Comparison of ENCODE assay signal across 21 mouse cellular contexts in the genomic region with DNA sequence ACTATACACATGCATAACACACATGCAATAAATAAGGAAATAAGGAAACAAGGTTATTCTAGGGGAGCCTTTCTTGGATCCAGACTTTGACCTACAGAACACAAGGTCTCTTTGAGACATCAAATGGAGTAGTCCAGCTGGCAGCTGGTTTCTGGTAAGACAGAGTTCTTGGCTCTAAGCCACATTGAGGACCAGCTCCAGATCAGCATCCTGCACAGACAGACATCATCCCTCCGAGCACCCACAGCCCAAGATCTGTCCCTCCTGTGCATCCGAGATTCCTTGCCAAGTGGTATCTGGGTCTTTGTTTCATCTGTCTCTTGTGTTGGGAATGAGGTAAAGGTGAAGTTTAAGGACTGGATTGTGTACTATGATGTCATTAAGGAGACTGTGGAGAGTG. TPM values are rescaled to one million over a fixed set of nuclear protein-coding genes. Genes with fewer than 3 reads are reported as not detected.
DNase-seq lines count a peak whose midpoint lies in the region; ATAC-seq and TF ChIP-seq lines count a peak whose summit lies in the region.
"Had no signal": no experiment of that assay in that cellular context is flagged by ENCODE, and none has a peak within 500 bp of the region (broad histone marks: within the 10 kb centered on the region; RNA-seq: fewer than 3 reads in every experiment).

No protein-coding gene starts in this region.

- peaks cover 4% of the 10 kb centered on the region; the same call in 1 of the 2 replicates for H3K4me1 ChIP-seq in hindbrain, postnatal 0 days (ENCODE audit: insufficient read depth, low read length)
- peaks cover 43% of the 10 kb centered on the region for H3K4me1 ChIP-seq in hindbrain, embryonic 10.5 days (replicated peaks)

- intact Hi-C loops in left cerebral cortex, postnatal 4 days (cut with DNase I): no loop called here

- 49% methylated on average over 2 of the region's 2 CpGs for WGBS in hindbrain, postnatal 0 days
- 90% methylated on average over 2 of the region's 2 CpGs for WGBS in hindbrain, embryonic 10.5 days

- H3K4me2 ChIP-seq in hindbrain, postnatal 0 days (ENCODE audit: low read depth, low read length): no peak overlapping the region
- H3K4me2 ChIP-seq: embryonic facial prominence, embryonic 12.5 days; forebrain, embryonic 13.5 days; forebrain, embryonic 15.5 days had no signal

- H3K27ac ChIP-seq in hindbrain, postnatal 0 days: no peak overlapping the region
- H3K27ac ChIP-seq in hindbrain, embryonic 10.5 days: no peak overlapping the region
- H3K27ac ChIP-seq: embryonic facial prominence, embryonic 10.5 days; embryonic facial prominence, embryonic 12.5 days; forebrain, embryonic 13.5 days; forebrain, embryonic 15.5 days had no signal

- H3K9ac ChIP-seq in hindbrain, postnatal 0 days (replicated peaks; ENCODE audit: low read length): no peak overlapping the region
- H3K9ac ChIP-seq: embryonic facial prominence, embryonic 12.5 days; forebrain, embryonic 13.5 days; forebrain, embryonic 15.5 days; forebrain, postnatal 0 days had no signal

- no peak for ATAC-seq in hindbrain, postnatal 0 days
- ATAC-seq: activated CD4-positive, CD25-positive, alpha-beta regulatory T cell, adult 4 months; forebrain, embryonic 13.5 days; forebrain, embryonic 15.5 days; forebrain, postnatal 0 days; Patski had no signal

- TF ChIP-seq CTCF in hindbrain, postnatal 0 days (IDR thresholded peaks at IDR 0.05; ENCODE audit: low read depth): no peak

- no peak overlapping the region for H3K4me3 ChIP-seq in hindbrain, postnatal 0 days (ENCODE audit: low read length)
- no peak overlapping the region for H3K4me3 ChIP-seq in hindbrain, embryonic 10.5 days
- H3K4me3 ChIP-seq: embryonic facial prominence, embryonic 10.5 days; embryonic facial prominence, embryonic 12.5 days; forebrain, embryonic 13.5 days; forebrain, embryonic 15.5 days had no signal

- DNase-seq in hindbrain, postnatal 0 days (ENCODE audit: low spot score): peak; percentile 22
- DNase-seq in hindbrain, embryonic 10.5 days (ENCODE audit: low spot score): no peak
- DNase-seq in left cerebral cortex, postnatal 4 days: peak; percentile 37
- DNase-seq in left cerebral cortex, adult 8-10 months (ENCODE audit: low spot score in 2 of 2): no peak
- DNase-seq in layer of hippocampus, postnatal 36 days: no peak
- DNase-seq: adrenal gland, adult 8-10 months; adrenal gland, postnatal 14 days; adrenal gland, postnatal 36 days; cerebellum, adult 18-20 months; cerebellum, adult 8-10 months; cerebellum, adult 9-11 months; cerebellum, postnatal 25 days; forebrain, postnatal 0 days had no signal

- no peaks in the 10 kb centered on the region for H3K36me3 ChIP-seq in hindbrain, postnatal 0 days (ENCODE audit: insufficient read depth, low read length)
- H3K36me3 ChIP-seq in hindbrain, embryonic 10.5 days: no peaks in the 10 kb centered on the region
- H3K36me3 ChIP-seq: embryonic facial prominence, embryonic 10.5 days; embryonic facial prominence, embryonic 12.5 days; forebrain, embryonic 15.5 days had no signal

- no peaks in the 10 kb centered on the region; the same call in 1 of the 2 replicates for H3K27me3 ChIP-seq in hindbrain, postnatal 0 days (ENCODE audit: insufficient read depth, low read length)
- peaks cover 14% of the 10 kb centered on the region for H3K27me3 ChIP-seq in hindbrain, embryonic 10.5 days (ENCODE audit: insufficient read depth, poor library complexity, severe bottlenecking)
- H3K27me3 ChIP-seq: forebrain, embryonic 13.5 days; forebrain, embryonic 15.5 days had no signal

- H3K9me3 ChIP-seq in hindbrain, postnatal 0 days (ENCODE audit: low read length): no peaks in the 10 kb centered on the region
- H3K9me3 ChIP-seq in hindbrain, embryonic 10.5 days: no peaks in the 10 kb centered on the region
- H3K9me3 ChIP-seq: embryonic facial prominence, embryonic 10.5 days; embryonic facial prominence, embryonic 12.5 days; forebrain, embryonic 13.5 days; forebrain, embryonic 15.5 days had no signal

RNA-seq across cellular contexts. Expression of gene Chrnb4, which starts 3.6 kb away (rescaled TPM):
- 2.6 and 3.1 TPM in 2 replicates for total RNA-seq in hindbrain, postnatal 0 days (2014; rRNA removed)
- polyA plus RNA-seq in hindbrain, postnatal 0 days (2015; fragmentation: Nextera tagmentation; extraction: Ambion mirVana): 2.2 and 2.4 TPM in 2 replicates
- 3.2 and 4.4 TPM in 2 replicates for polyA plus RNA-seq in hindbrain, embryonic 10.5 days (2016; fragmentation: Nextera tagmentation; extraction: Ambion mirVana)
- under 1 TPM in 1 of 2 experiments, not detected in 1; 0.08 TPM for total RNA-seq in left cerebral cortex, postnatal 4 days (2021)
- under 1 TPM; 0.14 to 0.44 (median 0.19) TPM for total RNA-seq in left cerebral cortex, adult 8-10 months (2022)
- total RNA-seq in layer of hippocampus, postnatal 36 days (2021): under 1 TPM in 1 of 2 experiments, not detected in 1; 0.10 TPM
- total RNA-seq: MEL had no signal
- polyA plus RNA-seq: activated CD4-positive, CD25-positive, alpha-beta regulatory T cell, adult 4 months had no signal

RNA-seq across cellular contexts. Expression of gene Chrna3, which starts 18.6 kb away (rescaled TPM):
- total RNA-seq in hindbrain, postnatal 0 days (2014; rRNA removed): 5.6 and 7.5 TPM in 2 replicates
- 14.6 and 15.8 TPM in 2 replicates for polyA plus RNA-seq in hindbrain, postnatal 0 days (2015; fragmentation: Nextera tagmentation; extraction: Ambion mirVana)
- 13.7 and 17.3 TPM in 2 replicates for polyA plus RNA-seq in hindbrain, embryonic 10.5 days (2016; fragmentation: Nextera tagmentation; extraction: Ambion mirVana)
- 1 to 10 TPM; 3.4 to 3.9 TPM for total RNA-seq in left cerebral cortex, postnatal 4 days (2021)
- 1 to 10 TPM in 1 of 4 experiments, under 1 TPM in 3; 0.57 to 1.1 (median 0.71) TPM for total RNA-seq in left cerebral cortex, adult 8-10 months (2022)
- under 1 TPM; 0.33 to 0.37 TPM for total RNA-seq in layer of hippocampus, postnatal 36 days (2021)
- total RNA-seq: MEL had no signal
- polyA plus RNA-seq: activated CD4-positive, CD25-positive, alpha-beta regulatory T cell, adult 4 months; C2C12 had no signal

Comparison
In these comparisons a context has a peak if more than half of its experiments do, and no peak if none do; other contexts are left out.
1. DNase-seq: peak in hindbrain, postnatal 0 days (single experiment) and left cerebral cortex, postnatal 4 days (single experiment); none in hindbrain, embryonic 10.5 days (single experiment), left cerebral cortex, adult 8-10 months (0 of 2) and layer of hippocampus, postnatal 36 days (0 of 2).